Mouse (Mus musculus) CH12.LX (cell line): ENCODE data around the gene Rgl2. TPM values are rescaled to one million over a fixed set of nuclear protein-coding genes. Genes with fewer than 3 reads are reported as not detected.
A peak's percentile ranks its signal among the peaks of the same experiment; 100 is the strongest.
"Not testable (repeated sequence)": the region's sequence is repeated elsewhere in the genome, so short reads cannot be mapped to it uniquely, and the experiment has no call there.

Experiments
- DNase-seq: peaks from one replicate; pipeline ENCODE4 v3.0.0-alpha.2; 2013; ENCODE audit errors: extremely low read depth
- H3K27ac ChIP-seq: 2 replicates; pipeline ENCODE4 v1.5.1; 2012; ENCODE audit warnings: low read depth, mild to moderate bottlenecking, control low read depth, moderate library complexity; ENCODE audit not compliant: insufficient read depth
- H3K27me3 ChIP-seq: replicated peaks from 2 replicates; pipeline ENCODE3; 2012; ENCODE audit warnings: inconsistent platforms
- H3K36me3 ChIP-seq, 2 experiments: replicated peaks in 1 of 2; 2 replicates each; pipeline versions ENCODE3 to v1.6.1; 2012; ENCODE audit warnings: inconsistent platforms in 1 of 2, low read length in 1 of 2, mild to moderate bottlenecking in 1 of 2, mixed read lengths in 1 of 2, moderate library complexity in 1 of 2; ENCODE audit not compliant: control insufficient read depth in 1 of 2, insufficient read depth in 1 of 2
- H3K4me1 ChIP-seq, 2 experiments: 2 replicates each; pipeline ENCODE4 v1.6.1; 2012; ENCODE audit warnings: inconsistent platforms in 1 of 2, moderate library complexity in 1 of 2; ENCODE audit not compliant: insufficient read depth in 2 of 2, control insufficient read depth in 1 of 2
- H3K4me2 ChIP-seq: 2 replicates; pipeline ENCODE4 v1.6.1; 2012; ENCODE audit warnings: low read depth, mild to moderate bottlenecking, control low read depth; ENCODE audit not compliant: poor library complexity, insufficient read depth, severe bottlenecking
- H3K4me3 ChIP-seq, 3 experiments: fragments of 150-350 bp in 1 of 3; sonication (generic) in 1 of 3; replicated peaks in 1 of 3; 2 replicates each; pipeline versions ENCODE3 to v1.5.1; 2011 to 2012; ENCODE audit warnings: low read depth in 2 of 3, low read length in 2 of 3, mild to moderate bottlenecking in 2 of 3, moderate library complexity in 2 of 3, control low read depth in 1 of 3, improper control_type of control experiment in 1 of 3, inconsistent platforms in 1 of 3, mixed read lengths in 1 of 3; ENCODE audit not compliant: poor library complexity in 1 of 3
- H3K79me2 ChIP-seq: replicated peaks from 2 replicates; pipeline ENCODE4 v1.6.1; 2012; ENCODE audit warnings: mild to moderate bottlenecking, moderate library complexity; ENCODE audit not compliant: control insufficient read depth, poor library complexity, insufficient read depth, severe bottlenecking; ENCODE audit errors: extremely low read depth
- H3K9ac ChIP-seq: 2 replicates; pipeline ENCODE4 v1.6.1; 2012; ENCODE audit warnings: low read depth, mild to moderate bottlenecking, control low read depth, moderate library complexity; ENCODE audit not compliant: insufficient read depth
- H3K9me3 ChIP-seq: replicated peaks from 2 replicates; pipeline ENCODE3; 2012; ENCODE audit warnings: low read length, inconsistent platforms, mixed read lengths
- CHD1 ChIP-seq: IDR thresholded peaks from 2 replicates; pipeline ENCODE4 v1.6.1; 2012; ENCODE audit warnings: low read depth, low read length, improper control_type of control experiment, inconsistent platforms
- CHD2 ChIP-seq: IDR thresholded peaks from 2 replicates; pipeline ENCODE4 v1.6.1; 2011; ENCODE audit warnings: low read length, improper control_type of control experiment
- CTCF ChIP-seq, 2 experiments: IDR thresholded peaks in 1 of 2; conservative IDR thresholded peaks in 1 of 2; 2 replicates each; pipeline ENCODE4 v1.5.1; 2011 to 2012; ENCODE audit warnings: low read depth in 2 of 2, low read length in 2 of 2, improper control_type of control experiment in 1 of 2, inconsistent platforms in 1 of 2, mild to moderate bottlenecking in 1 of 2, moderate library complexity in 1 of 2
- ELF1 ChIP-seq: IDR thresholded peaks from 2 replicates; pipeline ENCODE4 v1.6.1; 2014; ENCODE audit warnings: low read depth, mild to moderate bottlenecking, inconsistent platforms, low read length, improper control_type of control experiment
- EP300 ChIP-seq: IDR thresholded peaks from 2 replicates; pipeline ENCODE4 v1.6.1; 2011; ENCODE audit warnings: low read length, improper control_type of control experiment
- ETS1 ChIP-seq: conservative IDR thresholded peaks from 2 replicates; pipeline ENCODE4 v1.6.1; 2012; ENCODE audit warnings: low read depth, mild to moderate bottlenecking, inconsistent platforms, low read length, improper control_type of control experiment, moderate library complexity
- JUN ChIP-seq: IDR thresholded peaks from 2 replicates; pipeline ENCODE4 v1.6.1; 2011; ENCODE audit warnings: low read depth, mild to moderate bottlenecking, low read length, improper control_type of control experiment, moderate library complexity; ENCODE audit not compliant: insufficient read depth
- KAT2A ChIP-seq: IDR thresholded peaks from 2 replicates; pipeline ENCODE4 v1.6.1; 2012; ENCODE audit warnings: low read length, improper control_type of control experiment, inconsistent platforms; ENCODE audit not compliant: insufficient replicate concordance
- MAFK ChIP-seq: IDR thresholded peaks from 2 replicates; pipeline ENCODE4 v1.6.1; 2011; ENCODE audit warnings: low read length, improper control_type of control experiment; ENCODE audit not compliant: insufficient replicate concordance
- MAX ChIP-seq: IDR thresholded peaks from 2 replicates; pipeline ENCODE4 v1.6.1; 2011; ENCODE audit warnings: low read length, improper control_type of control experiment
- NELFE ChIP-seq: IDR thresholded peaks from 2 replicates; pipeline ENCODE4 v1.6.1; 2011; ENCODE audit warnings: low read depth, low read length, improper control_type of control experiment
- RCOR1 ChIP-seq: conservative IDR thresholded peaks from 2 replicates; pipeline ENCODE4 v1.6.1; 2012; ENCODE audit warnings: low read depth, mild to moderate bottlenecking, inconsistent platforms, low read length, improper control_type of control experiment
- SIN3A ChIP-seq: IDR thresholded peaks from 2 replicates; pipeline ENCODE4 v1.6.1; 2012; ENCODE audit warnings: low read length, improper control_type of control experiment, inconsistent platforms
- TBP ChIP-seq: conservative IDR thresholded peaks from 2 replicates; pipeline ENCODE4 v1.6.1; 2011; ENCODE audit warnings: low read depth, low read length, improper control_type of control experiment
- TCF12 ChIP-seq: IDR thresholded peaks from 2 replicates; pipeline ENCODE4 v1.6.1; 2014; ENCODE audit warnings: low read depth, mild to moderate bottlenecking, inconsistent platforms, low read length, improper control_type of control experiment
- USF1 ChIP-seq: IDR thresholded peaks from 2 replicates; pipeline ENCODE4 v1.6.1; 2014; ENCODE audit warnings: low read depth, mild to moderate bottlenecking, inconsistent platforms, low read length, improper control_type of control experiment
- USF2 ChIP-seq: conservative IDR thresholded peaks from 2 replicates; pipeline ENCODE4 v1.6.1; 2011; ENCODE audit warnings: low read depth, low read length, improper control_type of control experiment
- ZC3H11A ChIP-seq: IDR thresholded peaks from 2 replicates; pipeline ENCODE4 v1.6.1; 2012; ENCODE audit warnings: low read depth, mild to moderate bottlenecking, inconsistent platforms, low read length, improper control_type of control experiment
- ZMIZ1 ChIP-seq: IDR thresholded peaks from 2 replicates; pipeline ENCODE4 v1.6.1; 2012; ENCODE audit warnings: low read depth, mild to moderate bottlenecking, inconsistent platforms, low read length, improper control_type of control experiment
- dilution Hi-C: fragments of 300-500 bp; cut with MboI; formaldehyde crosslinking; loops from 2 replicates; pipeline ENCODE4 v1.14.3; 2020; ENCODE audit warnings: low sequenced_read_pairs; ENCODE audit not compliant: extremely low pct_unique_long_range_greater_than_20kb, extremely low pct_ligation_motif_present
- in situ Hi-C: fragments of 300-500 bp; cut with MboI; formaldehyde crosslinking; loops from 3 replicates; pipeline ENCODE4 v1.14.3; 2019; ENCODE audit warnings: low sequenced_read_pairs, low pct_ligation_motif_present, low pct_unique_long_range_greater_than_20kb, mixed read lengths
- polyA plus RNA-seq: library from polyadenylated mRNA; unstranded; fragments of >175 nt; gene quantifications from 2 replicates; pipeline ENCODE4 v1.2.1, GENCODE M21; 2012; ENCODE audit warnings: low read depth; ENCODE audit not compliant: insufficient read length
- total RNA-seq, 2 experiments: library from RNA; depleted of rRNA; stranded (reverse); fragments of 300-350 nt in 1 of 2; fragments of >200 nt in 1 of 2; gene quantifications; 2 replicates each; pipeline ENCODE4 v1.2.3; 2012 to 2014

Rgl2 gene
- total and polyA plus RNA-seq, 3 experiments: 20.1 to 29.1 (median 25.6) TPM

DNA sequence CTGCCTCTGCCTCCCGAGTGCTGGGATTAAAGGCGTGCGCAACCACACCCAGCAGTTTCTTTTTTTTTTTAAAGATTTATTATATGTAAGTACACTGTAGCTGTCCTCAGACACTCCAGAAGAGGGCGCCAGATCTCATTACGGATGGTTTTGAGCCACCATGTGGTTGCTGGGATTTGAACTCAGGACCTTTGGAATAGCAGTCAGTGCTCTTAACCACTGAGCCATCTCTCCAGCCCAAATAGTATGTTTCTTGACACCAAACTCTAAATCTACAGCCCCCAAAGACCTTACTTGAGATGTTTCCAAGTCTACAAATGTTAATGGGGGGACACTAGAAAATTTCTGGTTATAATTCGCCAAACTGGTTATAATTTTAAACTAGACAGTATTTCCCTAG, 37.5 kb upstream of the Rgl2 start:
- in situ Hi-C loops, H3K36me3 ChIP-seq: not testable (repeated sequence)

DNA sequence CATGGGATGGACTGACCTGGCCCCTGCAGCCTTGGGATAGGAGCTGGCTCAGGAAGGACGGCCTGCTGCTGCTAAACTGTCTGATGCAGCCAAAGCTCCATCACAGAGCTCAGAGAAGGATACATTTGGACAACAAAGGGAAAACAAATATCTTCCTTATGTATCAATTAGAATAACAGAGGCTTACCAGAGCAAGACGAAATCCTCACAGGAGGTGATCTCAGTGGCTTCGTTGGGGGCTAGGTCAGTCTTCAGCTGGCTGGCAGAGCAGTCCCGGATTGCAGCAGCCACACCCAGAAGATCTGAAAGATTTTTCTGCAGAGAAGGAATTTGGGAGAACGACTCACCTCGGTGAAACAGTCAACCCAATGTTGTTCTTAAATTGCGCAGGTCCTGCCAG, 36.9 kb upstream of the Rgl2 start:
- Histone ChIP-seq H3K4me1 (peaks cover 0 to 11% of the 10 kb centered on the region in 2 experiments; a peak in 1 of 4 replicates), H3K27ac (no peak overlapping the region), H3K27me3 (peaks cover 3% of the 10 kb centered on the region), H3K4me2 (no peak overlapping the region), H3K36me3 (no peaks in the 10 kb centered on the region), H3K79me2 (peaks cover 23% of the 10 kb centered on the region), H3K4me3 (no peak overlapping the region), H3K9ac (no peak overlapping the region), H3K9me3 (no peaks in the 10 kb centered on the region)
- DNase-seq: no peak
- no peak for TF ChIP-seq JUN
- no peak for TF ChIP-seq ELF1
- TF ChIP-seq USF2: no peak
- no peak for TF ChIP-seq RCOR1
- TF ChIP-seq NELFE: no peak
- no peak for TF ChIP-seq KAT2A
- no peak for TF ChIP-seq TBP
- TF ChIP-seq TCF12: no peak
- no peak for TF ChIP-seq ZMIZ1
- TF ChIP-seq CTCF (conservative IDR thresholded peaks at IDR 0.05 in 1 of 2, IDR thresholded peaks at IDR 0.05 in 1 of 2; ENCODE audit: low read depth in 2 of 2, low read length in 2 of 2): no peak
- no peak for TF ChIP-seq CHD1
- TF ChIP-seq CHD2: no peak
- TF ChIP-seq MAX: no peak
- no peak for TF ChIP-seq SIN3A
- TF ChIP-seq USF1: no peak
- TF ChIP-seq EP300: no peak
- no peak for TF ChIP-seq MAFK
- no peak for TF ChIP-seq ZC3H11A
- TF ChIP-seq ETS1: no peak
- in situ Hi-C loops: no loop called here
- dilution Hi-C loops: no loop called here

More for the DNA sequence above, 37.5 kb upstream of the Rgl2 start:
- TF ChIP-seq CTCF (conservative IDR thresholded peaks at IDR 0.05 in 1 of 2, IDR thresholded peaks at IDR 0.05 in 1 of 2; ENCODE audit: low read depth in 2 of 2, low read length in 2 of 2) (peak in 1 of 2 experiments; percentile 14; a peak in 1 of 4 replicates), TBP (peak; percentile 51; the same call in 1 of the 2 replicates)
- Histone ChIP-seq H3K79me2 (peaks cover 27% of the 10 kb centered on the region), H3K4me1 (peaks cover 0 to 11% of the 10 kb centered on the region in 2 experiments; a peak in 1 of 4 replicates)
- H3K9me3 ChIP-seq, H3K4me3 ChIP-seq, H3K27ac ChIP-seq, H3K4me2 ChIP-seq, dilution Hi-C loops, H3K9ac ChIP-seq, DNase-seq, H3K27me3 ChIP-seq: not testable (repeated sequence)

DNA sequence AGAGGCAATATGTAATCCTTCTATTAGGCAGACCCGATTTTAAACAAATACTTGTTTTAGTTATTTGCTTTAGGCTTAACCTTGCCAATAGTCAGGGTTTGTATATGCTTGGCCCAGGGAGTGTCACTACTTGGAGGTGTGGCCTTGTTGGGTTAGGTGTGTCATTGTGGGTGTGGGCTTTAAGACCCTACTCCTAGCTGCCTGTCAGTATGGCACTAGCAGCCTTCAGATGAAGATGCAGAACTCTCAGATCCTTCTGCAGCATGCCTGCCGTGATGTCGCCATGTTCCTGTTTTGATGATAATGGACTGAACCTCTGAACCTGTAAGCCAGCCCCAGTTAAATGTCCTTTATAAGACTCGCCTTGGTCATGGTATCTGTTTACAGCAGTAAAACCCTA, 36.3 kb upstream of the Rgl2 start:
- H3K4me1 ChIP-seq, H3K27me3 ChIP-seq, H3K27ac ChIP-seq, in situ Hi-C loops, H3K9ac ChIP-seq, H3K4me2 ChIP-seq, H3K4me3 ChIP-seq, DNase-seq, dilution Hi-C loops, H3K36me3 ChIP-seq, H3K9me3 ChIP-seq: not testable (repeated sequence)
- H3K79me2 ChIP-seq: peaks cover 17% of the 10 kb centered on the region
